Mouse (Mus musculus) kidney, embryonic 15.5 days (tissue): Measurements from ENCODE around the gene Lef1. TPM values are rescaled to one million over a fixed set of nuclear protein-coding genes. Genes with fewer than 3 reads are reported as not detected.

Experiments
- ATAC-seq: fragments of 200-750 bp; cut with Nextera tagmentation; replicated peaks from 2 replicates; pipeline ENCODE4 v1.8.0; 2017; ENCODE audit warnings: moderate TSS enrichment; ENCODE audit not compliant: low FRiP score
- H3K27ac ChIP-seq: fragments of 300-500 bp; sonication (generic); 2 replicates; pipeline ENCODE4 v1.5.1; 2015; ENCODE audit warnings: mild to moderate bottlenecking, inconsistent platforms
- H3K27me3 ChIP-seq: fragments of 300-500 bp; sonication (generic); 2 replicates; pipeline ENCODE4 v1.6.1; 2015; ENCODE audit warnings: inconsistent platforms
- H3K36me3 ChIP-seq: fragments of 300-500 bp; sonication (generic); 2 replicates; pipeline ENCODE4 v1.6.1; 2015; ENCODE audit warnings: inconsistent platforms
- H3K4me1 ChIP-seq: fragments of 300-500 bp; sonication (generic); 2 replicates; pipeline ENCODE4 v1.6.1; 2015; ENCODE audit warnings: inconsistent platforms
- H3K4me2 ChIP-seq: fragments of 300-500 bp; sonication (generic); 2 replicates; pipeline ENCODE4 v1.6.1; 2015; ENCODE audit warnings: moderate library complexity, mild to moderate bottlenecking, inconsistent platforms
- H3K4me3 ChIP-seq: fragments of 300-500 bp; sonication (generic); replicated peaks from 2 replicates; pipeline ENCODE4 v1.5.1; 2015; ENCODE audit warnings: mild to moderate bottlenecking, inconsistent platforms
- H3K9ac ChIP-seq: fragments of 300-500 bp; sonication (generic); 2 replicates; pipeline ENCODE4 v1.6.1; 2015; ENCODE audit warnings: mild to moderate bottlenecking, inconsistent platforms
- H3K9me3 ChIP-seq: fragments of 300-500 bp; sonication (generic); replicated peaks from 2 replicates; pipeline ENCODE4 v1.6.1; 2016; ENCODE audit warnings: inconsistent platforms
- WGBS: fragments of 180-500 bp; shearing (Covaris S2); methylation state at CpG from one replicate; pipeline ENCODE4 v1.1.7; 2015; ENCODE audit warnings: mixed read lengths; 5-methylcytosine and 5-hydroxymethylcytosine counted together
- polyA plus RNA-seq: library from polyadenylated mRNA; unstranded; fragments of >200 nt; fragmentation: Nextera tagmentation; extraction: Ambion mirVana; gene quantifications from 2 replicates; pipeline ENCODE4 v1.2.1, GENCODE M21; 2015

Gene Lef1
- polyA plus RNA-seq, 1 experiment from 2014 or later, result 26.2 TPM

DNA sequence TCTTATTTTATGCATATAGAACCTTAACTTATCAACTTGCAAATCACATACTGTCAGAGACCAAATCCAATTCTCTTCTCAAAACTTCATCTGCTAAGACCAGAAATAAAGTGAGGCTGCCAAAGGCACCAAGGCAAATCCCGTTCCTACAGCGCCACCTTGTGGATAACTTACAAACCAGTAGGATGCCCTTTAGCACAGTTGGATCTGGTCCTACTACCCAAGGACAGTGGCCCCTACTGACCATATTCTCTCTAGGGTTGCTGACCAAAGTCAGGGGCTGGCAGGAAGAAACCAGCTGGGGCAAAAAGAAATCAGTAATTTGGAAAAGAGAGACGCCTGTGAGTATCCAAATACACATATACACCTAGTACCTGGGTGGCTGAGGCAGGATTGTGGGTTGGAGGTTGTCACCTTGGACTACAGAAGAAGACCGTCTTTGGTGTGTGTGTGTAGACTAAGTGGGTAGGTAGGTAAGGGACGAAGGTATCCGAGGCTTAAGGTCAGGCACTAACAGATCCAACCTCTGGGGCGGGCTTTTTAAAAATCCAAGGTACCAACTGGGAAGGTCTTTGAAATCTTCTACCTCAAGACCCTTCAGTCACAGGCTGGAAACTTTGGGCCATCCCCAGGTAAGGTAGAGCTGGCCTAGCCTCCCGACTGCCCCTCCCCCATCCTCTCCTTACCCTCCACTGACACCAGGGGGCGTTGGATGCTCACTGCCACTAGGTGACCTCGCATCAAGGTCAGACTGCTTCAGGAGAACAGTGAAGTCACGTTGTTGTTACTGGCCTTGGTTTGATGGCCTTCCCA is 135.7 kb downstream of the Lef1 start:
- Histone ChIP-seq H3K4me3 (no peak overlapping the region), H3K9ac (no peak overlapping the region), H3K36me3 (peaks cover 73% of the 10 kb centered on the region), H3K4me2 (no peak overlapping the region), H3K27me3 (no peaks in the 10 kb centered on the region), H3K4me1 (no peaks in the 10 kb centered on the region), H3K9me3 (no peaks in the 10 kb centered on the region), H3K27ac (no peak overlapping the region)
- 55% methylated on average over 11 of the region's 11 CpGs for WGBS
- ATAC-seq, result peak; percentile 38

DNA sequence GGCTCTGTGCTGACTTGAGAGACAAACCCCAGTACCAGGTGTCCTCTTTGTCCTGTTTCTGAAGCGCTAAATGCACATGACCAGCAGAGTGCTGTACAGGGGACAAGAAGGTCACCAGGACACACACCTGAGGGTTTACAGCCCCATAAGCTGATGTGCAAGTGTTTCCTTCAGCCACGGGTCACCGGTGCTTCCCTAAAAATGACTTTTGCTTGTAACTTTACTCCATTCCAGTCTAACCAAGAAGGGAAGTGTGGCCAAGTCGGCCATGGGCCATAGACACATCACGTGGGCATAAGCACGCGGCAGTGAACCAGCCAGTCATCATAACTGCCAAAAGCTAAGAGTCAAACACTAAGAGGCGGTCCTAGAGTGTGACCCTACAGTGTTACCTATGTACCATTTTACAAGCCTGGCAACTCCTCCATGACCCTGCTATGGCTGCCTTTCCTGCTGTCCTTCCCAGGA is 136.3 kb downstream of the Lef1 start:
- no peak overlapping the region for H3K4me2 ChIP-seq
- H3K27ac ChIP-seq, result no peak overlapping the region
- no peak overlapping the region for H3K9ac ChIP-seq
- H3K27me3 ChIP-seq, result no peaks in the 10 kb centered on the region
- no peak overlapping the region for H3K4me3 ChIP-seq
- H3K4me1 ChIP-seq, result no peaks in the 10 kb centered on the region
- H3K36me3 ChIP-seq, result peaks cover 67% of the 10 kb centered on the region
- no peaks in the 10 kb centered on the region for H3K9me3 ChIP-seq
- 92% methylated on average over 8 of the region's 8 CpGs for WGBS
- peak; percentile 44; the same call in 1 of the 2 replicates for ATAC-seq

DNA sequence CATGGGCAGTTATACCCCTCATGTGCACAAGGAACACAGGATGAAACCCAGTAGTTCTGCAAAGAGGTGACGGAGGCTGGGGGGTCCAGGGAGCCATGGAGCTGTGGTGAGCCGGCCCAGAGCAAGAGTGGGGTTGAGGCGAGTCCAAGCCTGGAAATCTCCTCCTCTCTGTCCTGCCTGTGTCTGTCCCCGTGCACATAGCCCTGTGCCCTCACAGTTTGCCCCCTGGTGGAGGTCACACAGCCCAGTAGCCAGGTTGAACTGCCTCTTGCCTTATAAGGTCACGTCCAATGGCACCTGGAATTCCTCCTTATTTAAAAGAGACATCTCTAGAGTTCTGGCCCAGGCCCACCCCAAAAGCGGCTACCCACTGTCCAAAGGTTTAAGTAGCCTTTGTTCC is 137.2 kb downstream of the Lef1 start:
- Histone ChIP-seq H3K27me3 (no peaks in the 10 kb centered on the region), H3K9me3 (no peaks in the 10 kb centered on the region), H3K9ac (no peak overlapping the region), H3K36me3 (peaks cover 62% of the 10 kb centered on the region), H3K4me3 (no peak overlapping the region), H3K27ac (no peak overlapping the region), H3K4me1 (no peaks in the 10 kb centered on the region), H3K4me2 (no peak overlapping the region)
- WGBS, result 77% methylated on average over 6 of the region's 6 CpGs
- ATAC-seq, result no peak

DNA sequence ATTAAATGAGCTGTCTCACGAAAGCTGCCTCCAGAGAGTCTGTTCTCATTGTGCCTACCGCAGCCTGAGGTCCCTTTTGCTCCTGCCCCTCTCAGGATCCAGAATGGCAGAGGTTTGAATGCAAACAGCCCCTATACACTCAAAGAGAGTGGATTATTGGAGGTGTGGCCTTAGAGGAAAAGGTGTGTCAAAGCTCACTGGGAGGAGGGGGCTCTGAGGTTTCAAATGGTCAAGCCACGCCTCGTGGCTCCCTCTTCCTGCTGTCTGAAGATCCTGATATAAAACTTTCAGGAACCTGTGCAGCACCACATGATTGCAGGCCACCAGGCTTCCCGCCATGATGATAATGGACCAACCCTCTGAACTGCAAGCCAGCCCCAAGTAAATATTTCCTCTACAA is 137.6 kb downstream of the Lef1 start:
- Histone ChIP-seq H3K9me3 (no peaks in the 10 kb centered on the region), H3K4me3 (no peak overlapping the region), H3K27me3 (no peaks in the 10 kb centered on the region), H3K36me3 (peaks cover 58% of the 10 kb centered on the region), H3K9ac (no peak overlapping the region), H3K4me1 (no peaks in the 10 kb centered on the region), H3K27ac (no peak overlapping the region), H3K4me2 (no peak overlapping the region)
- 83% methylated on average over 5 of the region's 5 CpGs for WGBS
- no peak for ATAC-seq

DNA sequence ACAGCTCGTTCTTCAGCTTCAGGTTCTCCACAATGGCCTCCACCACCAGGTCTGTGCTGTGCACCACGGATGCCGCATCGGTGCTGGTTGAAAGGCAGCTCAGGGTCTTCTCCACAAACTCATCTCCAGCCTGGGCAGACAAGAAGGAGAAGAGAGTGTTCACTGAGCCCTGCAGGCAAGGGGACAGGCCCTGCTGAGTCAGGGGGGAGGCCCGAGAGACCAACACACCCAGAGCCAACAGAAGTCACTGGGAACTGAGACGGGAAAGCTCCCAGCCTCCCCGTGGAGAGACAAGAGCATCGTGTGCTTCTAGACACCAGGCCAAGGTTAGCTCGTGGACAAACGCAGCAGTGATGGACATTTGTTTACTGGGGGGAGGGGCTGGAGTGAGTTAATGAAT is 138.2 kb downstream of the Lef1 start:
- no peak overlapping the region for H3K9ac ChIP-seq
- H3K4me3 ChIP-seq, result no peak overlapping the region
- ATAC-seq, result no peak
- H3K36me3 ChIP-seq, result peaks cover 58% of the 10 kb centered on the region
- no peak overlapping the region for H3K27ac ChIP-seq
- H3K9me3 ChIP-seq, result no peaks in the 10 kb centered on the region
- H3K4me1 ChIP-seq, result no peaks in the 10 kb centered on the region
- no peak overlapping the region for H3K4me2 ChIP-seq
- WGBS, result 87% methylated on average over 10 of the region's 10 CpGs
- H3K27me3 ChIP-seq, result no peaks in the 10 kb centered on the region

DNA sequence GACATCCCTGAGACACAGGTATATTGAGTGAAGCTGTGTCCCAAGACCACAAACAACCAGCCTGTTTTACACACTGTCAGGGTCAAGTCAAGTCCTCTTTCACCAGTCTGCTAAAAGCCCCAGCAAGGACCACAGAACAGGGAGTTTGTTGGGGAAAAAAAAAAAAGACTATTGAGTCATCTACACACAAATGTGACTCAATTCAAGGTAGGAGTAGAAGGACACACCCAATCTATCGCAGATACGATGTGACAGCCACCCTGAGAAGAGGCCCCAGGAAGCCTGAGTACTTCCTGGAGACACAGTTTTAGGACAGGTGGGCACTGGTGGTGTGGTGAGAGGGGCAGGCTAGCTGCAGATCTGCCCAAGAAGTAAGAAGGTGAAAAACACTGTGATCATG is 140.0 kb downstream of the Lef1 start:
- H3K36me3 ChIP-seq, result peaks cover 53% of the 10 kb centered on the region
- H3K27me3 ChIP-seq, result no peaks in the 10 kb centered on the region
- ATAC-seq, result no peak
- H3K27ac ChIP-seq, result no peak overlapping the region
- no peak overlapping the region for H3K4me2 ChIP-seq
- no peaks in the 10 kb centered on the region for H3K9me3 ChIP-seq
- no peak overlapping the region for H3K9ac ChIP-seq
- no peaks in the 10 kb centered on the region for H3K4me1 ChIP-seq
- H3K4me3 ChIP-seq, result no peak overlapping the region
- WGBS, result 86% methylated on average over 2 of the region's 2 CpGs

DNA sequence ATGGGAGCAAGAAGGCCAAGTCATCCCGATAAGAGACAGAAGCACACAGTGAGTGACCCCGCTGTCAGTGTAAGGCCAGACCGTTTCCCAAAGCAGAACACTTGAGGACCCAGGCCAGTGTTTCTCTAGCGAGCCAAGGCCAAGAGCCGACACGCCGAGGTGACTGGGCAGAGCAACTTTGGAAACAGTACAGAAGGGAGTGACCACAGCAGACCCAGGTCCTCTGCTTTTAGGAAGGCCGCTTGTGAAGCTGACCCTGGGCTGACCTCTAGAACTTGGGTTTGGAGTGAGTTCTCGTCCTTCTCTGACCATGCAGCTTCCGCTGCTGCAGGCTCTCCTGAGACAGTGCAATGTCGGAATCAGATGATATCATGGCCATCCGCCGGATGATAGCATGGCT is 140.7 kb downstream of the Lef1 start:
- H3K27ac ChIP-seq, result no peak overlapping the region
- no peak overlapping the region for H3K4me3 ChIP-seq
- 85% methylated on average over 13 of the region's 13 CpGs for WGBS

DNA sequence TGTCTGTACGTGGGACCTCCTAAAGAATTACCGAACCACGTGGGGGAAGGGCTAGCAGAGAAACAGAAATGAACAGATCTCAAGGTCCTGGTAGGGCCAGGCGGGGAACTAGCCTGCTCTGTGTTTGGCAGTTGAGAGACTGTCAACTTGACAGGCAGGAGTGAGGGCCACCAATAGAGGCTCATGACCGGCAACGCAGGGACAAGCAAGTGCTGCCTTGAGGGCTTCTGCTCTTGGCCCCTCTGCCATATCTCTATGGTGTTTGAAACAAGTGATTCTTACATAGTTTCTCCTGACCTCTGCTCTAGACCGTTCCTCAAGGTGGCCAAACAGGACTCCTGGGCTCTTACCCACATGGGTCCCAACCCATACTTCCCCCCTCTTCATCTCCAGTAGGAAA is 141.3 kb downstream of the Lef1 start:
- no peak overlapping the region for H3K27ac ChIP-seq
- no peaks in the 10 kb centered on the region for H3K9me3 ChIP-seq
- peaks cover 44% of the 10 kb centered on the region for H3K36me3 ChIP-seq
- no peak for ATAC-seq
- 89% methylated on average over 7 of the region's 7 CpGs for WGBS
- no peak overlapping the region for H3K9ac ChIP-seq
- H3K27me3 ChIP-seq, result no peaks in the 10 kb centered on the region
- no peak overlapping the region for H3K4me2 ChIP-seq
- H3K4me3 ChIP-seq, result no peak overlapping the region
- no peaks in the 10 kb centered on the region for H3K4me1 ChIP-seq

More for the DNA sequence above, 140.7 kb downstream of the Lef1 start:
- Histone ChIP-seq H3K9me3 (no peaks in the 10 kb centered on the region), H3K4me1 (no peaks in the 10 kb centered on the region), H3K27me3 (no peaks in the 10 kb centered on the region), H3K9ac (no peak overlapping the region), H3K4me2 (no peak overlapping the region), H3K36me3 (peaks cover 50% of the 10 kb centered on the region)
- ATAC-seq, result no peak

DNA sequence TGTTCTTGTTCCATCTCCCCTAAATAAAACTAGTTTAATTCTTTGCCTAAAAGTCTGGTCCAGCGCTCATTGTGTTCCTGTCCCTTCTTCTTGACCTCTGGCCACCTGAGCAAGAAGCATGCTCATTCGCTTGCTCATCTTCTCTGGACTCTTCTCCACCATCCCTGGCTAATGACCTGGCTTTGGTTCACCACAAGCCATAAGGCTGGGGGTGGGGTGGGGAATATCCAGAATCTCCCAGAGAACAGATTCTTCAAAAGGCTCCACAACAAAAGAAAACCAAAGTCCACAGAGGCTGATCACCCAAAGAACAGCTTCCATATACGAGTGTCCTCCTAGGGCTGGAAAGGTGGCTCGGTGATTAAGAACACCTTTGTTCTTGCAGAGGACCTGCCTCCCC is 144.7 kb downstream of the Lef1 start:
- no peak overlapping the region for H3K4me2 ChIP-seq
- H3K27ac ChIP-seq, result no peak overlapping the region
- peaks cover 14% of the 10 kb centered on the region for H3K36me3 ChIP-seq
- no peak overlapping the region for H3K4me3 ChIP-seq
- H3K27me3 ChIP-seq, result no peaks in the 10 kb centered on the region
- WGBS, result 97% methylated on average over 4 of the region's 4 CpGs
- H3K9ac ChIP-seq, result no peak overlapping the region
- no peaks in the 10 kb centered on the region for H3K4me1 ChIP-seq
- ATAC-seq, result no peak
- H3K9me3 ChIP-seq, result no peaks in the 10 kb centered on the region

DNA sequence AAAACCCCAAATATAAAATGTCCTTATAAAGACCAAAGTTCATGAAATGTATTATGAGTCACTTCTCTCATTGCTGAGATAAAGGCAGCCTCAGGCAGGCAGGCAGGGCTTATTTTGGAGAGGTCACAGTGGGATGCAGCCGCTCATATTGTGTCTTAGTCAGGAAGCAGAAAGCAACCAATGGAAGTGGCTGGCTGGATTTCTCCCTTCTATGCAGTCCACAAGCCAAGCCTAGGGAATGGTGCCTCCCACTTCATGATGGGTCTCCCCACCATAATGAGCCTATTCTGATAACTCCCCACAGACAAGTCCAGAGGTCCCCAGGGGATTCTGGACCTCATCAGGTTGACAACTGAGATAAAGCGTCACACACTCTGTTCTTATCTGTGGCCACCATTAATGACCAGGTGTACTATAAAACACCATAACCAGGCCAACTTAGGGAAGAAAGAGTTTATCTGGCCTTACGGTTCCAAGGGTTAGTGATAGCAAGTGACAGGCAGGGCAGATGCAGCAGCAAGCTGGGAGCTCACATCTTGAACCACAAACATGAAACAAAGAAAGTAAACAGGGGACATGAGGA is 145.2 kb downstream of the Lef1 start:
- WGBS, result 93% methylated on average over 3 of the region's 3 CpGs
- Histone ChIP-seq H3K9me3 (no peaks in the 10 kb centered on the region), H3K27ac (no peak overlapping the region), H3K36me3 (peaks cover 18% of the 10 kb centered on the region), H3K4me3 (no peak overlapping the region), H3K4me2 (no peak overlapping the region), H3K9ac (no peak overlapping the region), H3K27me3 (no peaks in the 10 kb centered on the region), H3K4me1 (no peaks in the 10 kb centered on the region)
- no peak for ATAC-seq

DNA sequence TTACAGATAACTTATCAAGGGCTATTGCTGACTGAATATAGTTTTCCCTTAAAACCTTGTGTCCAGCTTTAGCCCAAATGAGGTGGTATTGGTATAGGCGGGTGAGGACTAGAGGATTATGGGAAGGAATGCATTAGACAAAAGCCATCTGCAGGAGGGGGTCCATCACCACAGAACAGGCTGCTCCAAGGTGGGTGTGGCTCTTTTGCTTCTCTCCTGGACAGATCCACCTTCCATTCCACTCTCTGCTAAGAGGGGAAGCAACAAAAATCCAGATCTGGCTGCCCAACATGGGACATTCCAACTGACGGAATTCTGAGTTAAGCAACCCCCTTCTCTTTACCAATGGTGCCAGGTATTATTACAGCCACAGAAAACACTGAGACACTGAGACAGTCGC is 148.7 kb downstream of the Lef1 start:
- H3K4me1 ChIP-seq, result peaks cover 3% of the 10 kb centered on the region
- no peak overlapping the region for H3K9ac ChIP-seq
- H3K27ac ChIP-seq, result no peak overlapping the region
- H3K9me3 ChIP-seq, result peaks cover 5% of the 10 kb centered on the region; the same call in 1 of the 2 replicates
- no peaks in the 10 kb centered on the region for H3K27me3 ChIP-seq
- H3K4me2 ChIP-seq, result no peak overlapping the region
- peaks cover 38% of the 10 kb centered on the region for H3K36me3 ChIP-seq
- H3K4me3 ChIP-seq, result no peak overlapping the region
- 83% methylated on average over 3 of the region's 3 CpGs for WGBS
- no peak for ATAC-seq

DNA sequence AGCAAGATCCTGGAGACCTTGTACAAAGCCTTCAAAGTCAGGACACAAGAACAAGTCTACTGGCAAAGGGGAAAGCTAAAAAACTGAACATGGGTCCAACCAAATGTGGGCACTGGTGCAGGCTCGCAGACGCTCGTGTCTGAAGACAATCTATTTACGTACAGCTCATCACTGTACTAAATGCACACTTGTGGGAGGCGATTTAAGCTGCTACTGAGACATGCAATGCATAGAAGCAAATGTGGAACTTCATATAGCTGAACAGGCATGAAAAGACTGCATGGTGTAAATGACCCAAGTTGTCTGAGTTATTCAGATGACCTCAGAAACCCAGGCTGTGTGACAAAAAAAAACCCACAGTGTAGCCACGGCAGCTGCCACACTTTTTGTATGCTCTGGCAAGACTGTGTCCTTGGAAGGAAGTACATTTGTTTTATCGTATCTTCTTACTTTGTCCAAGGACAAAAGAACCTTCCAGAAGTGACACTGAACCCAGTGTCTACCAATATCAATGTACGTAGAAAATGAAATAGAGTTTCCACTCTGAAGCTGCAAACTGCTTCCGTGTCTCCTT is 149.2 kb downstream of the Lef1 start:
- Histone ChIP-seq H3K9ac (no peak overlapping the region), H3K36me3 (peaks cover 35% of the 10 kb centered on the region), H3K9me3 (peaks cover 5% of the 10 kb centered on the region; the same call in 1 of the 2 replicates), H3K4me2 (no peak overlapping the region), H3K4me3 (no peak overlapping the region), H3K27me3 (no peaks in the 10 kb centered on the region), H3K4me1 (peaks cover 8% of the 10 kb centered on the region), H3K27ac (no peak overlapping the region)
- ATAC-seq, result no peak
- WGBS, result 88% methylated on average over 9 of the region's 9 CpGs
